Mouse (Mus musculus): ENCODE results near the gene Cbx5. TPM values are rescaled to one million over a fixed set of nuclear protein-coding genes. Genes with fewer than 3 reads are reported as not detected.
"Not testable (repeated sequence)": the region's sequence is repeated elsewhere in the genome, so short reads cannot be mapped to it uniquely, and the experiment has no call there.

Gene Cbx5
- polyA plus RNA-seq, 1 experiment from 2014 or later = 127 TPM

GRCm38 (mm10) chr15:103264794-103265193 is 25.2 kb upstream of the Cbx5 start:
- ATAC-seq (ENCODE audit: low FRiP score, low read depth) = no peak
- Histone ChIP-seq H3K4me3 (no peak overlapping the region), H3K4me2 (no peak overlapping the region), H3K9ac (no peak overlapping the region), H3K27me3 (no peaks in the 10 kb centered on the region), H3K9me3 (no peaks in the 10 kb centered on the region), H3K27ac (replicated peaks) (no peak overlapping the region), H3K4me1 (replicated peaks) (no peaks in the 10 kb centered on the region), H3K36me3 (no peaks in the 10 kb centered on the region)
- WGBS = 93% methylated on average over 2 of the region's 2 CpGs

GRCm38 (mm10) chr15:103259989-103260388 is 20.4 kb upstream of the Cbx5 start:
- WGBS = 82% methylated on average over 1 of the region's 1 CpGs
- H3K4me2 ChIP-seq = no peak overlapping the region
- no peak for ATAC-seq (ENCODE audit: low FRiP score, low read depth)
- no peaks in the 10 kb centered on the region for H3K9me3 ChIP-seq
- H3K4me1 ChIP-seq (replicated peaks) = peaks cover 4% of the 10 kb centered on the region
- no peak overlapping the region for H3K27ac ChIP-seq (replicated peaks)
- H3K27me3 ChIP-seq = no peaks in the 10 kb centered on the region; the same call in 1 of the 2 replicates
- no peaks in the 10 kb centered on the region for H3K36me3 ChIP-seq
- H3K4me3 ChIP-seq = no peak overlapping the region
- H3K9ac ChIP-seq = no peak overlapping the region

- H3K27me3 ChIP-seq = peaks cover 3% of the 10 kb centered on the region; the same call in 1 of the 2 replicates
- no peaks in the 10 kb centered on the region for H3K36me3 ChIP-seq
- 89% methylated on average over 5 of the region's 5 CpGs for WGBS
- H3K27ac ChIP-seq (replicated peaks) = no peak overlapping the region
- H3K9ac ChIP-seq = no peak overlapping the region
- no peak overlapping the region for H3K4me3 ChIP-seq
- no peaks in the 10 kb centered on the region for H3K9me3 ChIP-seq
- H3K4me1 ChIP-seq (replicated peaks) = peaks cover 11% of the 10 kb centered on the region
- ATAC-seq (ENCODE audit: low FRiP score, low read depth) = no peak
- no peak overlapping the region for H3K4me2 ChIP-seq
Measured at GRCm38 (mm10) chr15:103259162-103259561, 19.5 kb upstream of the Cbx5 start.

GRCm38 (mm10) chr15:103257790-103258728 is 18.4 kb upstream of the Cbx5 start, which contains the start of gene Nfe2:
TSS of gene Nfe2 (minus strand) at chr15:103258403.
- Histone ChIP-seq H3K9ac (no peak within 1 kb of the TSS), H3K27me3 (peaks cover 3% of the 10 kb centered on the region; the same call in 1 of the 2 replicates), H3K4me1 (replicated peaks) (peaks cover 11% of the 10 kb centered on the region), H3K36me3 (no peaks in the 10 kb centered on the region), H3K4me2 (peak within 1 kb of the TSS; percentile 27; the same call in 1 of the 2 replicates), H3K4me3 (no peak within 1 kb of the TSS), H3K9me3 (no peaks in the 10 kb centered on the region), H3K27ac (replicated peaks) (no peak within 1 kb of the TSS)
- no peak for ATAC-seq (ENCODE audit: low FRiP score, low read depth)
- whole genome bisulfite sequencing = 16% methylated on average over 15 of the region's 15 CpGs

GRCm38 (mm10) chr15:103256210-103256986 is 16.8 kb upstream of the Cbx5 start:
- peaks cover 3% of the 10 kb centered on the region; the same call in 1 of the 2 replicates for H3K27me3 ChIP-seq
- H3K4me2 ChIP-seq = no peak overlapping the region
- H3K4me1 ChIP-seq (replicated peaks) = peaks cover 11% of the 10 kb centered on the region
- no peak overlapping the region for H3K27ac ChIP-seq (replicated peaks)
- H3K9me3 ChIP-seq = no peaks in the 10 kb centered on the region
- WGBS = 91% methylated on average over 6 of the region's 6 CpGs
- ATAC-seq (ENCODE audit: low FRiP score, low read depth) = no peak
- no peak overlapping the region for H3K9ac ChIP-seq
- H3K4me3 ChIP-seq = no peak overlapping the region
- H3K36me3 ChIP-seq = no peaks in the 10 kb centered on the region

- Histone ChIP-seq H3K4me2 (peak overlapping the region; percentile 79), H3K36me3 (no peaks in the 10 kb centered on the region), H3K4me1 (replicated peaks) (peaks cover 11% of the 10 kb centered on the region), H3K4me3 (peak overlapping the region; percentile 33), H3K27ac (replicated peaks) (no peak overlapping the region), H3K9me3 (no peaks in the 10 kb centered on the region), H3K27me3 (peaks cover 3% of the 10 kb centered on the region; the same call in 1 of the 2 replicates), H3K9ac (peak overlapping the region; percentile 47)
- ATAC-seq (ENCODE audit: low FRiP score, low read depth) = peak; percentile 63
- 1% methylated on average over 25 of the region's 25 CpGs for WGBS
Measured at GRCm38 (mm10) chr15:103255169-103255568, 15.6 kb upstream of the Cbx5 start.

GRCm38 (mm10) chr15:103253352-103253751 is 13.7 kb upstream of the Cbx5 start:
- no peak overlapping the region for H3K4me3 ChIP-seq
- no peak for ATAC-seq (ENCODE audit: low FRiP score, low read depth)
- peaks cover 3% of the 10 kb centered on the region; the same call in 1 of the 2 replicates for H3K27me3 ChIP-seq
- no peaks in the 10 kb centered on the region for H3K9me3 ChIP-seq
- H3K27ac ChIP-seq (replicated peaks) = no peak overlapping the region
- H3K4me1 ChIP-seq (replicated peaks) = peaks cover 11% of the 10 kb centered on the region
- 100% methylated on average over 1 of the region's 1 CpGs for WGBS
- no peak overlapping the region for H3K9ac ChIP-seq
- H3K4me2 ChIP-seq = no peak overlapping the region
- peaks cover 11% of the 10 kb centered on the region for H3K36me3 ChIP-seq

- peaks cover 11% of the 10 kb centered on the region for H3K4me1 ChIP-seq (replicated peaks)
- H3K27ac ChIP-seq (replicated peaks) = no peak overlapping the region
- H3K4me2 ChIP-seq = no peak overlapping the region
- H3K4me3 ChIP-seq = no peak overlapping the region
- WGBS = 93% methylated on average over 3 of the region's 3 CpGs
- no peak overlapping the region for H3K9ac ChIP-seq
- no peak for ATAC-seq (ENCODE audit: low FRiP score, low read depth)
- peaks cover 18% of the 10 kb centered on the region for H3K36me3 ChIP-seq
- H3K27me3 ChIP-seq = 0 out of 2 replicates have a peak, but pooled peaks cover 3% of the 10 kb centered on the region
- no peaks in the 10 kb centered on the region for H3K9me3 ChIP-seq
Measured at GRCm38 (mm10) chr15:103252660-103253059, 13.0 kb upstream of the Cbx5 start.

- Histone ChIP-seq H3K4me1 (replicated peaks) (peaks cover 11% of the 10 kb centered on the region), H3K36me3 (peaks cover 29% of the 10 kb centered on the region), H3K4me3 (no peak overlapping the region), H3K27ac (replicated peaks) (no peak overlapping the region), H3K9me3 (no peaks in the 10 kb centered on the region), H3K4me2 (no peak overlapping the region), H3K27me3 (0 out of 2 replicates have a peak, but pooled peaks cover 3% of the 10 kb centered on the region), H3K9ac (no peak overlapping the region)
- WGBS = 94% methylated on average over 1 of the region's 1 CpGs
- ATAC-seq (ENCODE audit: low FRiP score, low read depth) = no peak
Measured at GRCm38 (mm10) chr15:103251595-103251994, 12.0 kb upstream of the Cbx5 start.

GRCm38 (mm10) chr15:103250195-103250740 is 10.7 kb upstream of the Cbx5 start:
- no peak overlapping the region for H3K4me3 ChIP-seq
- H3K4me2 ChIP-seq = no peak overlapping the region
- H3K9ac ChIP-seq = no peak overlapping the region
- peaks cover 40% of the 10 kb centered on the region for H3K36me3 ChIP-seq
- H3K4me1 ChIP-seq (replicated peaks) = peaks cover 13% of the 10 kb centered on the region
- ATAC-seq (ENCODE audit: low FRiP score, low read depth) = no peak
- 34% methylated on average over 2 of the region's 2 CpGs for WGBS
- no peak overlapping the region for H3K27ac ChIP-seq (replicated peaks)
- H3K27me3 ChIP-seq = 0 out of 2 replicates have a peak, but pooled peaks cover 3% of the 10 kb centered on the region
- H3K9me3 ChIP-seq = no peaks in the 10 kb centered on the region

GRCm38 (mm10) chr15:103249511-103249910 is 9.9 kb upstream of the Cbx5 start:
- H3K27ac ChIP-seq (replicated peaks); H3K4me3 ChIP-seq; H3K4me1 ChIP-seq (replicated peaks); H3K4me2 ChIP-seq; H3K9me3 ChIP-seq; H3K9ac ChIP-seq; ATAC-seq (ENCODE audit: low FRiP score, low read depth); H3K27me3 ChIP-seq: not testable (repeated sequence)
- peaks cover 46% of the 10 kb centered on the region for H3K36me3 ChIP-seq
- WGBS = 90% methylated on average over 6 of the region's 6 CpGs
